Mouse (Mus musculus): ENCODE measurements around the gene Plch2. TPM values are rescaled to one million over a fixed set of nuclear protein-coding genes. Genes with fewer than 3 reads are reported as not detected.
"Not testable (repeated sequence)": the region's sequence is repeated elsewhere in the genome, so short reads cannot be mapped to it uniquely, and the experiment has no call there.

Plch2 gene
- polyA plus RNA-seq, 2 experiments: 0.04 to 0.09 TPM

DNA sequence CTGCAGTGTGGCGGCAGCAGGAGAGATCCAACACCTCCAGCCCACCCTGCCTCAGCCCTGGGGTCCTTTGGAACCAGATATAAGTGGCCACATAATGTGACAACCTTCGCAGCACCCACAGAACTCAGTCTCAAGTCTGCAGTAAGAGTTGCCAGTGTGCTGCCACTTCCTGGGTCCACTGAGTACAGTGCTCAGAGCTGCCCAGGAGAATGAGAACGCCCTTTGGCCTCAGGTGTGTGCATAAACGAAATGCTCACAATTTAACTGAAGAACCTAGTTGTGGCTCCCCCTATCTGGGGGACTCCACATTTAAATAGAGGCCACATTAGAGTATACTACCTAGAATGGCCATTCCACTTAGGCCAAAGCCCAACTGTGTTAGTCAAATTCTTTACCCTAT lies 27.0 kb upstream of the Plch2 start:
- Histone ChIP-seq H3K4me1 (replicated peaks; ENCODE audit: control insufficient read depth in 2 of 2, insufficient read depth in 2 of 2, low read length in 1 of 2) (peaks cover 18 to 20% of the 10 kb centered on the region in 2 experiments), H3K9me3 (ENCODE audit: control insufficient read depth, low read length) (no peaks in the 10 kb centered on the region), H3K4me3 (ENCODE audit: insufficient read depth in 1 of 2, low read depth in 2 of 2, low read length in 2 of 2) (no peak overlapping the region), H3K27ac (no peak overlapping the region), H3K4me2 (ENCODE audit: low read depth) (0 out of 2 replicates have a peak overlapping the region, but pooled peaks have one; percentile 11), H3K27me3 (ENCODE audit: control insufficient read depth, insufficient read depth, low read length) (no peaks in the 10 kb centered on the region), H3K36me3 (replicated peaks; ENCODE audit: control insufficient read depth, insufficient read depth, low read depth) (peaks cover 36% of the 10 kb centered on the region), H3K9ac (replicated peaks) (no peak overlapping the region; the same call in 1 of the 2 replicates)
- no peak for TF ChIP-seq EP300 (IDR thresholded peaks at IDR 0.05; ENCODE audit: low read depth)
- TF ChIP-seq CTCF (IDR thresholded peaks at IDR 0.05; ENCODE audit: low read depth): no peak
- DNase-seq (ENCODE audit: low read depth in 3 of 3, low spot score in 3 of 3): no peak
- ATAC-seq (ENCODE audit: insufficient read depth): no peak
- WGBS (ENCODE audit: insufficient replicate concordance): 75% methylated on average over 4 of the region's 4 CpGs

DNA sequence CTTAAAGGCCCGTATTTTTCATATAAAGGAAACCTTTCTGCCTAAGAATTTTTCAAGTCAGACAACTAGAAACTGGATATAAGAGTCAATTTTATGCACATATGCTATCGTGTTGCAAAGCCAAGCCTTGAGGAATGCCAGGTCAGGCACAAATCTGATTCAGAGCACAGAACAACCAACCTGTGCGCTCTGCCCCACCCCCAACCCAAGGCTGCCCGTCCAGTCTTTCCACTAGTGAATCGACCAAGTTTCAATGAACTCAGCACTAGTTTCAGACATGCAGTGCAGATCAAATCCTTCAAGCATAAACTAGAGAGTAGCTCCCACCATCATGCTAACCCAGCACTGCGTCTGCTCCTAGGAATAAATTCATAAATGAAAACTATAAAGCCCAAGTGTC lies 23.1 kb upstream of the Plch2 start:
- ATAC-seq (ENCODE audit: insufficient read depth) (no peak), DNase-seq (ENCODE audit: low read depth in 3 of 3, low spot score in 3 of 3) (no peak)
- Histone ChIP-seq H3K36me3 (replicated peaks; ENCODE audit: control insufficient read depth, insufficient read depth, low read depth) (peaks cover 70% of the 10 kb centered on the region), H3K27me3 (ENCODE audit: control insufficient read depth, insufficient read depth, low read length) (no peaks in the 10 kb centered on the region), H3K9me3 (ENCODE audit: control insufficient read depth, low read length) (no peaks in the 10 kb centered on the region), H3K4me2 (ENCODE audit: low read depth) (no peak overlapping the region), H3K9ac (replicated peaks) (no peak overlapping the region), H3K27ac (no peak overlapping the region), H3K4me3 (ENCODE audit: insufficient read depth in 1 of 2, low read depth in 2 of 2, low read length in 2 of 2) (no peak overlapping the region), H3K4me1 (replicated peaks; ENCODE audit: control insufficient read depth in 2 of 2, insufficient read depth in 2 of 2, low read length in 1 of 2) (peaks cover 3 to 6% of the 10 kb centered on the region in 2 experiments; a peak in 3 of 4 replicates)
- 85% methylated on average over 6 of the region's 6 CpGs for WGBS (ENCODE audit: insufficient replicate concordance)
- no peak for TF ChIP-seq CTCF (IDR thresholded peaks at IDR 0.05; ENCODE audit: low read depth)
- no peak for TF ChIP-seq EP300 (IDR thresholded peaks at IDR 0.05; ENCODE audit: low read depth)

DNA sequence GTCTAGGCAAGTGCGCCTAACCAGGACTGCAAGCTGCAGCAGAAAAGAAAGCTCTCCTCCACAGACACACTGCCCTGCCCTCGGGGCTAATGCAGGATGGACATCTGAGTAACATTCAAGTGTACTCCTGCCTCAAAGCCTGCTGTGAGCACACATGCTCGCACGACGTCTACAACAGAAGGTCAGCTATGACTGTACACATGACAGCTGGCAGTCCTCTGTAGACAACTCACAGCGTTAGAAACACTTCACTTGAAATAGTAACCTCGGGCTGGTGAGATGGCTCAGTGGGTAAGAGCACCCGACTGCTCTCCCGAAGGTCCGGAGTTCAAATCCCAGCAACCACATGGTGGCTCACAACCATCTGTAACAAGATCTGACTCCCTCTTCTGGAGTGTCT lies 22.2 kb upstream of the Plch2 start:
- not testable (repeated sequence) for H3K9me3 ChIP-seq (ENCODE audit: control insufficient read depth, low read length); DNase-seq (ENCODE audit: low read depth in 3 of 3, low spot score in 3 of 3); H3K9ac ChIP-seq (replicated peaks); H3K27ac ChIP-seq; H3K27me3 ChIP-seq (ENCODE audit: control insufficient read depth, insufficient read depth, low read length); H3K4me2 ChIP-seq (ENCODE audit: low read depth); ATAC-seq (ENCODE audit: insufficient read depth); H3K4me1 ChIP-seq (replicated peaks; ENCODE audit: control insufficient read depth in 2 of 2, insufficient read depth in 2 of 2, low read length in 1 of 2); H3K4me3 ChIP-seq (ENCODE audit: insufficient read depth in 1 of 2, low read depth in 2 of 2, low read length in 2 of 2)
- whole genome bisulfite sequencing (ENCODE audit: insufficient replicate concordance): 82% methylated on average over 10 of the region's 10 CpGs
- peaks cover 76% of the 10 kb centered on the region for H3K36me3 ChIP-seq (replicated peaks; ENCODE audit: control insufficient read depth, insufficient read depth, low read depth)

DNA sequence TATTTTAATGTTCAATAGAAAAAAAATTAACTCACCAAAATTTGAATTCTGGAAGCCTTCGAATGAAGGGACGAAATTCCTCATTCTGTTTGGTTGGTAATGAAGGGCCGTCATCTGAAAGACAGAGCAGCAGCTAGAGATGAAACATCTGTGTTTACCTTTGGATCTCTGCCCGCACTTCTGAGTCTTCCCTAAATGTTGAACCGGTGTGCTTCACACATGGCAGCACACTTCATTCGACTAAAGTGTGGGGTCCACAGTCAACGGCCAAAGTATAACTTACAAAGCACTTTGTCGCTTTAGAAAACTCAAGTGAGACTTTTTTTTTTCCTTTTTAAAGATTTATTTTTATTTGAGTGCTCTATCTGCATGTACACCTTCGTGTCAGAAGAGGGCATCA lies 20.1 kb upstream of the Plch2 start:
- TF ChIP-seq CTCF (IDR thresholded peaks at IDR 0.05; ENCODE audit: low read depth): no peak
- TF ChIP-seq EP300 (IDR thresholded peaks at IDR 0.05; ENCODE audit: low read depth): no peak
- Histone ChIP-seq H3K4me3 (ENCODE audit: insufficient read depth in 1 of 2, low read depth in 2 of 2, low read length in 2 of 2) (no peak overlapping the region), H3K9ac (replicated peaks) (no peak overlapping the region), H3K27me3 (ENCODE audit: control insufficient read depth, insufficient read depth, low read length) (no peaks in the 10 kb centered on the region), H3K27ac (no peak overlapping the region), H3K4me1 (replicated peaks; ENCODE audit: control insufficient read depth in 2 of 2, insufficient read depth in 2 of 2, low read length in 1 of 2) (no peaks in the 10 kb centered on the region), H3K4me2 (ENCODE audit: low read depth) (no peak overlapping the region), H3K36me3 (replicated peaks; ENCODE audit: control insufficient read depth, insufficient read depth, low read depth) (peaks cover 84% of the 10 kb centered on the region), H3K9me3 (ENCODE audit: control insufficient read depth, low read length) (no peaks in the 10 kb centered on the region)
- DNase-seq (ENCODE audit: low read depth in 3 of 3, low spot score in 3 of 3): no peak
- no peak for ATAC-seq (ENCODE audit: insufficient read depth)
- WGBS (ENCODE audit: insufficient replicate concordance): 84% methylated on average over 9 of the region's 9 CpGs

DNA sequence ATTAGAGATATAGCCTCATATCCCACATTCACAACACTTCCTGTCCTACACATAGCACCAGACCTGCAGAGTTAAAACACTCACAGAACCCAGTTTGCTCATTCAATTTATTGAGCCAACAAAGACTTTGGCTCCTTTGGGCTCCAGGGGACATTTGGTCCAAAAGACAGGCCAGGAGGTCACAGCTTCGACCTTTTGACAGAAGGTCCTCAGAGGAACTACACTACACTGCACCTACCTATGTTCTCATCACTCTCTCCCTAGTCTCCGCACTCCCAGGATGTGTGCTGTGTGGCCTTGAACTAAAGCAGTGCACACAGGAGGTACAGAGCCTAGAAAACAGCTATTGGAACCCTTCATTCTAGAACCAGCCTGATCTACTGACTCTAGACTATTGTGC lies 19.2 kb upstream of the Plch2 start:
- Histone ChIP-seq H3K27me3 (ENCODE audit: control insufficient read depth, insufficient read depth, low read length) (no peaks in the 10 kb centered on the region), H3K4me1 (replicated peaks; ENCODE audit: control insufficient read depth in 2 of 2, insufficient read depth in 2 of 2, low read length in 1 of 2) (no peaks in the 10 kb centered on the region), H3K27ac (no peak overlapping the region), H3K4me2 (ENCODE audit: low read depth) (no peak overlapping the region), H3K9ac (replicated peaks) (no peak overlapping the region), H3K4me3 (ENCODE audit: insufficient read depth in 1 of 2, low read depth in 2 of 2, low read length in 2 of 2) (no peak overlapping the region), H3K36me3 (replicated peaks; ENCODE audit: control insufficient read depth, insufficient read depth, low read depth) (peaks cover 84% of the 10 kb centered on the region), H3K9me3 (ENCODE audit: control insufficient read depth, low read length) (no peaks in the 10 kb centered on the region)
- ATAC-seq (ENCODE audit: insufficient read depth) (peak; percentile 24; the same call in 1 of the 2 replicates), DNase-seq (ENCODE audit: low read depth in 3 of 3, low spot score in 3 of 3) (no peak)
- 69% methylated on average over 2 of the region's 2 CpGs for WGBS (ENCODE audit: insufficient replicate concordance)
- no peak for TF ChIP-seq EP300 (IDR thresholded peaks at IDR 0.05; ENCODE audit: low read depth)
- TF ChIP-seq CTCF (IDR thresholded peaks at IDR 0.05; ENCODE audit: low read depth): no peak

All from liver, embryonic 14.5 days (tissue).